Mouse (Mus musculus): ENCODE results near the gene Eci2. TPM values are rescaled to one million over a fixed set of nuclear protein-coding genes. Genes with fewer than 3 reads are reported as not detected.
A peak's percentile ranks its signal among the peaks of the same experiment; 100 is the strongest.
"Not testable (repeated sequence)": the region's sequence is repeated elsewhere in the genome, so short reads cannot be mapped to it uniquely, and the experiment has no call there.

Eci2 gene
- total RNA-seq (2014; fragmentation: Nextera tagmentation) (94.1 and 141 TPM in 2 replicates), total RNA-seq (2017) (122 TPM in 2 replicates)

- 0 out of 2 replicates have a peak, but pooled peaks have one; percentile 64 for ATAC-seq (replicated peaks; ENCODE audit: low FRiP score, low TSS enrichment, poor library complexity, severe bottlenecking)
Observed at GRCm38 (mm10) chr13:35026879-35027278, at the start of gene Eci2. TSS of gene Eci2 (minus strand) at chr13:35027096.

GRCm38 (mm10) chr13:35074862-35075261, 48.0 kb upstream of the Eci2 start:
- ATAC-seq (replicated peaks; ENCODE audit: low FRiP score, low TSS enrichment, poor library complexity, severe bottlenecking), result no peak

- ATAC-seq (replicated peaks; ENCODE audit: low FRiP score, low TSS enrichment, poor library complexity, severe bottlenecking), result no peak
Observed at GRCm38 (mm10) chr13:35070485-35071472, 43.9 kb upstream of the Eci2 start.

- ATAC-seq (replicated peaks; ENCODE audit: low FRiP score, low TSS enrichment, poor library complexity, severe bottlenecking), result no peak
Observed at GRCm38 (mm10) chr13:35067084-35067483, 40.2 kb upstream of the Eci2 start.

GRCm38 (mm10) chr13:35066033-35066432, 39.1 kb upstream of the Eci2 start:
- ATAC-seq (replicated peaks; ENCODE audit: low FRiP score, low TSS enrichment, poor library complexity, severe bottlenecking), result no peak

- ATAC-seq (replicated peaks; ENCODE audit: low FRiP score, low TSS enrichment, poor library complexity, severe bottlenecking), result no peak
Observed at GRCm38 (mm10) chr13:35064381-35064780, 37.5 kb upstream of the Eci2 start.

GRCm38 (mm10) chr13:35058145-35058544, 31.2 kb upstream of the Eci2 start:
- no peak for ATAC-seq (replicated peaks; ENCODE audit: low FRiP score, low TSS enrichment, poor library complexity, severe bottlenecking)

- no peak for ATAC-seq (replicated peaks; ENCODE audit: low FRiP score, low TSS enrichment, poor library complexity, severe bottlenecking)
Observed at GRCm38 (mm10) chr13:35036486-35036885, 9.6 kb upstream of the Eci2 start.

GRCm38 (mm10) chr13:35035731-35036130, 8.8 kb upstream of the Eci2 start:
- no peak for ATAC-seq (replicated peaks; ENCODE audit: low FRiP score, low TSS enrichment, poor library complexity, severe bottlenecking)

GRCm38 (mm10) chr13:35033571-35033970, 6.7 kb upstream of the Eci2 start:
- no peak for ATAC-seq (replicated peaks; ENCODE audit: low FRiP score, low TSS enrichment, poor library complexity, severe bottlenecking)

GRCm38 (mm10) chr13:35031684-35032082, 4.8 kb upstream of the Eci2 start:
- peak; percentile 80 for ATAC-seq (replicated peaks; ENCODE audit: low FRiP score, low TSS enrichment, poor library complexity, severe bottlenecking)

GRCm38 (mm10) chr13:35030979-35031683, 4.2 kb upstream of the Eci2 start:
- peak; percentile 65 for ATAC-seq (replicated peaks; ENCODE audit: low FRiP score, low TSS enrichment, poor library complexity, severe bottlenecking)

- no peak for ATAC-seq (replicated peaks; ENCODE audit: low FRiP score, low TSS enrichment, poor library complexity, severe bottlenecking)
Observed at GRCm38 (mm10) chr13:35028365-35028764, 1.5 kb upstream of the Eci2 start.

- ATAC-seq (replicated peaks; ENCODE audit: low FRiP score, low TSS enrichment, poor library complexity, severe bottlenecking), result not testable (repeated sequence)
Observed at GRCm38 (mm10) chr13:35023401-35023800, 3.5 kb downstream of the Eci2 start.

- ATAC-seq (replicated peaks; ENCODE audit: low FRiP score, low TSS enrichment, poor library complexity, severe bottlenecking), result no peak
Observed at GRCm38 (mm10) chr13:35020383-35020782, 6.5 kb downstream of the Eci2 start.

GRCm38 (mm10) chr13:35018866-35019536, 7.9 kb downstream of the Eci2 start:
- peak; percentile 93 for ATAC-seq (replicated peaks; ENCODE audit: low FRiP score, low TSS enrichment, poor library complexity, severe bottlenecking)

GRCm38 (mm10) chr13:35017392-35017791, 9.5 kb downstream of the Eci2 start:
- peak; percentile 55 for ATAC-seq (replicated peaks; ENCODE audit: low FRiP score, low TSS enrichment, poor library complexity, severe bottlenecking)

GRCm38 (mm10) chr13:35016067-35016466, 10.8 kb downstream of the Eci2 start:
- no peak for ATAC-seq (replicated peaks; ENCODE audit: low FRiP score, low TSS enrichment, poor library complexity, severe bottlenecking)

GRCm38 (mm10) chr13:34995925-34996324, 31.0 kb downstream of the Eci2 start:
- no peak for ATAC-seq (replicated peaks; ENCODE audit: low FRiP score, low TSS enrichment, poor library complexity, severe bottlenecking)
